Mouse (Mus musculus): Measurements from ENCODE around the gene Krt17.
"Not testable (repeated sequence)": the region's sequence is repeated elsewhere in the genome, so short reads cannot be mapped to it uniquely, and the experiment has no call there.

Gene Krt17

DNA sequence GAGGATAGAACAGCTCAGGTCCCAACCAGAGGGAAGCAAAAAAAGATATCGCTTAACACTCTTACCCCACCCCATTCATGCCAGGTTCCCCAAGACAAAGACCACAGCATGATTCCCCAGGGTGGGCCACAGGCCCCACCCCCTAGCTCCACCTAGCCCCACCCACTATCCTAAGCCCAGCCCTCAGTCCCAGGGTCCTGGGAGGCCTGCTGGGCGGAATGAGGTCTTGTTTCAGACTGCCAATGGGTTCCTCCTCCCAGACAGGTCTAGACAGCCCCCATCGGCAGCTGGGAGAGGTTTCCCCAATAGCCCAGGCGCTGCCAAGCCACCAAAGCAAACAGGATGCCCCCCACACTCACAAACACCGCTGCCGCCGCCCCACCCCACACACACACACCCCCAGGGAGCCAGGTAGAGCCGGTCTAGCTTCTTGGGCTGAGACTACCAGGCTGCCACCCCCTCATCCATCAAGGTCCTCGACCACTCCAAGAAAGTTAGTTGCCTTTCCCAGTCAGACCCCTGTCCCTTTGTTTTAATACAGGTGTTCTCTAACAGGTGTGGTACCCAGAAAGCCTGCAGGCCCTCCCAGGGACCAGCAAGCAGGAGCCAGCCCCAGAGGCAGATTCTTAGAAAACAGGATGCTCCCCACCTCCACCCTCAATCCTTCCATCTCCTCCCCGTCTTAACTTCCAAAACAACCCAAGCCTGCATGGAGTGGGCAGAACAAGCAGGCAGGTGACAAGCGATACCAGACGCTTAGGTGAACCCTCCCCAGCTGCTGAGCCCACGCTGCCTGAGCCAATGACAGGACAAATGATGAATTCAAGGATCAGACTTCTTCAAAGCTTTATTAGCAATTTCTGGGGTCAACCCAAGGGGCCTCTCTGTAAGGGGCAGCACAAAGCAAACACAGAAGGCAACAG is 1.5 kb upstream of the Krt17 start:
- DNase-seq, result no peak

DNA sequence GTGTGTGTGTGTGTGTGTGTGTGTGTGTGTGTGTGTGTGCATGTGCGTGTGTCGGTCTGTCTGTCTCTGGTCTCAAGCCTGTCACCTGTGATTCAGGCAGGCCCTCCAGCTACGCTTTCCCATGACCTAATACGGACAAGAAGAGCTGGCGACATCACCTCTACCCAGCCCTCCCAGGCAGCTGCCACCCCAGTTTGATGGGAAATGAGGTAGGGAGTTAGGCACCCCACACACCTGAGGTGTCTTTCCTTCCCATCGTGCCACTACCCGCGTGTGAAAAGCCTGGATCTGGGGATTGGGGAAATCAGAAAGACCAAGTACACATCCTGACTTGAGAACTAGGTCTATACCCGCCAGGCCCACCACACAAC is 391 bp upstream of the Krt17 start:
- no peak for DNase-seq

DNA sequence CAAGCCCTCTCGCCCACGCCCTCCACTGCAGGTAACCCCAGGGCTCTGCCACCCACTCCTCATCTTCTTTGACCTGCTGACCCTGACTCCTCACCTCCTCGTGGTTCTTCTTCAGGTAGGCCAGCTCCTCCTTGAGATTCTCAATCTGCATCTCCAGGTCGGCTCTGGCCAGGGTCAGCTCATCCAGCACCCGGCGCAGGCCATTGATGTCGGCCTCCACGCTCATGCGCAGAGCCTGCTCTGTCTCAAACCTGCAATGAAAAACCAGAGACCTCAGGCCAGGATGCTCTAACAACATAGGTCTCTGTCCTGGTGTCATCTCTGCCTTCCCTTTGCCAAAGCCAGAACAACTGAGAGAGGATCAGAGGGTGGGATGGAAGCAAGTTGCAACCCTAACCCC is 1.8 kb downstream of the Krt17 start:
- DNase-seq, result no peak

DNA sequence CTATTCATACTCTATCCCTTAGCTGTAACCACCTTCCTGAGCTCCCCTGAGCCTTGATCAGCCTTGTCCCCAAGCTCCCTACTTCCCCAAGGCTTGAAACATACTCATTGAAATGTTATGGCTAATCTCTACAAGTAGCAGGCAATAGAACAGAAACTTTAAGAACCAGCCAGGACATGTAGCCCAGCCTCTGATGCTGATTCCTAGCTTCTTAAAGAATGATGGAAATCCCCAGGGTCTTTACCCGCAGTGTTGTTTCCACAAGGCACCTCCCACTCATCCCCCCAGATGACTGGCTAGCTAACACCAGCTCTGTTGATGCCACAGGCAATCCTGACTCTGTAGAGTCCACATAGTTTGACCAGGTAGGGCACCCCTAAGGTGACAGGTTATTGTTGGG is 2.9 kb downstream of the Krt17 start:
- no peak for DNase-seq

DNA sequence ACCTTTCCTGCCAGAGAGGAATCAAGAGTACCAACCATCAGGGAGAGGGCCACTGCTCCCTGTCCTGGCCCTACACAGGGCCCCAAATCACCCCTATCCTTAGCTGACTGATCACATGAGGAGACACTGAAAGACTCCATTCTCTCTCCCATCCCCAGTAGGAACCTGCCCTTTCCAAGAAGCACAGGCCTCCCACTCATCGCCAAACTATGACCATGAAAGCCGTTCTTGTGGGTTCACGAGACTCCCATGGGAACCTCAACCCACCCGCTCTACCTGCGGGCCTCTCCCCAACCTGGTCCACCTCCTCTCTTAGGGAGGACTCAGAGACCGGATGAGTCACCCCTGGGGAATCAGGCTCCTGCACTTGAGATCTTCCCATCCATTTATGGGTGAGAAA is 5.3 kb downstream of the Krt17 start:
- DNase-seq, result no peak

DNA sequence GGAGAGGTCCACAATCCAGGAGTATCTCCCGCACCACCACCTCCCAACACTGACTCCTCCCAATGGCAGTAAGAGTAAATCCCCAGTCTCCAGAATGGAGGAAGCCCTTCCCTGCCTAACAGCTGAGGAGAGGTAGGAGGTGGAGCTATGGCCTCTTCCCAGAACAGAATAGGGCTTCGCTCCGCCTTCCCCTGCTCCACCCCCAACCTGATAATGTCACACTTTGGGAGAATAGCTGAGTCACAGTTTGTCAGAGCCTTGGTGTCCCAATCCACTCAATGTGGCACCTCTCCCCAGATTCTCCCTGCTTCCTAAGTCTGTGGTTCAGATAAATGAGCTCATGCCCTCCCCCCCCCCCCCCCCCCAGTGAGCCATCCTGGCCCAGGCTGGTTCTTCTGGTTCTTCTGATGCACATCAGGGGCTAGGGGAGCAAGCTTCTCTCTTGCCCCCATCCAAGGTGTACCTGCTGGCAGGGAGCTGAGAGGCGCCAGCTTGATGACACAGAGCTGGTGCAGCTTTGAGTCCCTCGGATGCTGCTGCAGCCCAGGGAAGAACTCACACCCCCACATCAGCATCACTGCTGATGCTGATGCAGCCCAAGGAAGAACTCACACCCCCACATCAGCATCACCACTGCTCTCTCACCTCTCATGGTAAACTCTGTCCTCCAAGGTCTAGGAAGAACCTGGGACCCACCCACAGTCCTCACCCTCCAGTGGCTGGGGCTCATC is 6.3 kb downstream of the Krt17 start:
- DNase-seq, result no peak

DNA sequence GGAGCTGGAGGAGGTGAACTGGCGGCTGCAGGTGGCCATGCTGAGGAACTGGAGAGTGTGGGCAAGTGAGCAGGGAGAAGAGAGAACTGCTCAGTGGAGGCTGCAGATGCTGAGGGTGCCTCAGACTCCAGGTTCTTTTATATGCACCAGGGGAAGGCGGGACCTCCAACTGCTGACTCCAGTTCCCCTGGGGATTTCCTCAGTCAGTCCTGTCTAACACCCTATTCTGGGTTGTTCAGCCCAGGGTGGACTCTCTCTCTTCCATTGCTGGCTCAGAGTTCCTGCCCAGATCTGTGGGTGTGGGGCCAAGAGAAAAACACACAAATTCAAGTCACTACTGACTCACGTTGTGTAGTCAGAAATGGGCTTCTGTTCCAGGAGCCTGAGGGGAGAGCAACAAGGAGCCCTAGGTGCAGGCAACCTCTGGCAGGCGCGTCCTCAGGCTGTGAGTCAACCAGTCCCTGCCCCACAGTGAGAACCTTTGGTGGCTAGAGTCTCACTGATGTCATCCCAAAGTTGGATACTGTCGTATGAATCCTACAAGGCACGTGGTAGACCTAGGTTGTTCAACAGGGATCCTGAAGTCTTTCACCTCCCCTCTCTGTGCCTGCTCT is 11.9 kb downstream of the Krt17 start, which contains the start of gene Krt16:
TSS of gene Krt16 (minus strand) at position 51 of the 614 bp plus-strand sequence.
- no peak for DNase-seq

DNA sequence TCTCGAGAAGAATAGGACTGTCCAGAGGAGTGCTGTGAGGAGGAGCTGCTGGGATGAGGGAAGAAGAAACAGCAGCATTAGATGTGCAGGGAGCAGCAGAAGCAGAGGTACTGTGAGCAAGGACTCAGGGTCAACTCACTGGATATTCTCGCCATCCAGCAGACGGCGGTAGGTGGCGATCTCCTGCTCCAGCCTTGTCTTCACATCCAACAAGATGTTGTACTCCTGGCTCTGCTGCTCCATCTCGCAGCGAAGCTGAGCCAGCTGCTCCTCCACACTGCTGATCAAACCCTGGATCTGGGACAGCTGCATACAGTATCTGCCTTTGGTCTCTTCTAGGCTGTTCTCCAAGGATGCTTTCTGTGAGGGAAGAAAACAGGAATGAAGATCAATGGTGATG is 14.4 kb downstream of the Krt17 start:
- DNase-seq, result not testable (repeated sequence)

DNA sequence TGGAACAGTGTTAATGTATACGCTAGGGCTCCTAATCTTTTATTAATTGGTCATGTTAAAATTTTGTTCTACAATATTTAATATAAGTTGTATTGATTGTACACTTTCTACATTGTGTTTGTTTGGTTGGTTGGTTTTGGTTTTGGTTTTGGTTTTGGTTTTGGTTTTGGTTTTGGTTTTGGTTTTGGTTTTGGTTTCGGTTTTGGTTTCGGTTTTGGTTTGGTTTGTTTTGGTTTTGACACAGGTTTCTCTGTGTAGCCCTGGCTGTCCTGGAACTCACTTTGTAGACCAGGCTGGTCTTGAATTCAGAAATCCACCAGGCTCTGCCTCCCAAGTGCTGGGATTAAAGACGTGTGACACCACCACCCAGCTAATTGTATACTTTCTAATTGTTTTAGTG is 20.6 kb downstream of the Krt17 start:
- not testable (repeated sequence) for DNase-seq

DNA sequence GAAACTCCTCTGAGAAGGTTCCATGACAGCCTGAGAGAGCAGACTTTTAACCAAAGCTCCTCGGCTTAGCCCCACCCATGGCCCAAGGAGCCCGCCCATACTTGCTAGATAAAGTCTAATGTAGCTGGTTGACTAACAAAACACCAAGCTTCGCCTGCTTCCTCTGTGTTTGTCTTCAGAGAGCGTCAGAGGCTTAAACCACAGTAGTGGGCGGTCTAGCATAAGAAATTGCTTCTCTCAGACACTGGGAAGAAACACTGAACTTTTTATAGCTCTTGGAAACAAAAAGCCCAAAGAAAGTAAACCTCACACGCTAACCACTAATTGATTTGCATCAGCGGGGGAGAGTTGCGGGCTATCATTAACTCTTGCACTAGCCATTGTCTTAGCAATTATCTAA is 39.1 kb downstream of the Krt17 start:
- DNase-seq, result no peak

DNA sequence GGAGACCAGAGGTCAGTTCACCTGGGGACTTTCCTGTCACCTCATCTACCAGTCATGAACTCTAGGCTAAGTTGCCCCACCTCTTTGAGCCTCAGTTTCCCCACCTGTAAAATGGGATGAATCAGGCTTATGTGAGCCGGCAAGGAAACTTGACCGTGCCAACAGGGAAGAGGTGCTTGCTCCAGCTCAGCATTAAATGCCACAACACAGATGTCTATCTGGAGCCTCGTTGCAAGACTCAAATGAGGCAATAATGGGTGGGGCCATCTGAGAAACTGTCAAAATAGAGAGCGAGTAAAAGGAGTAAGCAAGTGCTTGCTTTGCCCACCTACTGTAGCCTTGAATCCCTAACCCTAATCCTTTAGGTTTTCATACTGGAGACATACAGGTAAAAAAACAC is 41.5 kb downstream of the Krt17 start:
- no peak for DNase-seq

DNA sequence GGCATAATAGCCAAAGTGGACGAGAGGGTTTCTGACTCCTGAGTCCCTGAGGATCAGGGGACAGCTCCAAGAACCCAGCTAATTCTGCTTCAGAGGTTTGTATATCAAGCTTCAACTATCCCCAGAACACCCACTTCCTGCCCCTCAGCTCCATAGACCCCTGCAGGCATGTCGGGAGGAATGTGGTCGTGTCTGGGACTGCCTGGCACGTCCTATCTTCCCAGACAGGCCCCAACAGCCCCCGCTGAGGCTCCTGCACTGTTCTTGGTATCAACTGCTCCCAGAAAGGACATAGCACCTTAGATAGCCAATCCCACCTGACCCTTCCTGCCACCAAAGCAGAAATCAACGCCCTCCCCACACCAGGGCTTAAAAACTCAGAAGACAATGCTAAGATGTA is 52.3 kb downstream of the Krt17 start:
- DNase-seq, result no peak

DNA sequence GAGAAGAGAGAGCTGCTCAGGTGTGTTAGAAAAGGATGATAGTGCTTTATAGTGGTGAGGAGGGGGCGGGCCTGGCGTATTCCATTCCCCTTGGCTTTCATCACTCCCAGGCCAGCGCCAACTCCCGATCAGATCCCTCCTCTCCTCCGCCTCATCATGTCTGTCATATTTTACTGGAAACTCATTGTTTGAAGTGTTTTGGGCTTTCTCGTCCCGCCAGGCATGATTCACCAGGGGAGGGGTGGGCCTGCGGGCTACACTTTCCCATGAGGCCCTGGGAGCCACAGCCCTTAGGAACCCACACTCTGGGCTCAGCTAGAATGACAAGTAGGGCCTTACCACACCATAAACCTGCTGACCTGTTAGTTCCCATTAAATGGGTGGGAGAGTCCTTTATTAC is 53.3 kb downstream of the Krt17 start, which contains the start of gene Krt14:
TSS of gene Krt14 (minus strand) at position 51 of the 400 bp plus-strand sequence.
- no peak for DNase-seq
